Mouse (Mus musculus) lung, adult 2 months (tissue): ENCODE results near the gene 1700012B09Rik. TPM values are rescaled to one million over a fixed set of nuclear protein-coding genes. Genes with fewer than 3 reads are reported as not detected.

Source experiments
- DNase-seq: peaks from one replicate; pipeline ENCODE4 v3.0.0; 2022
- H3K4me1 ChIP-seq: fragments of 200-500 bp; 2 replicates; pipeline ENCODE4 v1.6.1; 2011; ENCODE audit warnings: low read length; ENCODE audit not compliant: control insufficient read depth, insufficient read depth
- H3K4me3 ChIP-seq: fragments of 200-500 bp; replicated peaks from 2 replicates; pipeline ENCODE3; 2011; ENCODE audit warnings: low read depth, mild to moderate bottlenecking, control low read depth, low read length; ENCODE audit errors: extremely low read depth
- CTCF ChIP-seq: fragments of 200-500 bp; IDR thresholded peaks from 2 replicates; pipeline ENCODE4 v1.5.1; 2011; ENCODE audit warnings: mild to moderate bottlenecking, low read length, control low read depth; ENCODE audit not compliant: insufficient read depth
- POLR2A ChIP-seq: fragments of 200-500 bp; IDR thresholded peaks from 2 replicates; pipeline ENCODE4 v1.6.1; 2011; ENCODE audit warnings: low read depth, mild to moderate bottlenecking, control low read depth, low read length, borderline replicate concordance; ENCODE audit errors: extremely low read depth
- WGBS: fragments of 180-500 bp; shearing (Covaris S2); methylation state at CpG from one replicate; pipeline ENCODE4 v1.1.7; 2018; 5-methylcytosine and 5-hydroxymethylcytosine counted together
- polyA plus RNA-seq: library from polyadenylated mRNA; depleted of rRNA; stranded (reverse); fragments of >200 nt; gene quantifications from 2 replicates; pipeline ENCODE4 v1.2.3, GENCODE M21; 2012; rRNA removed

Gene 1700012B09Rik
- polyA plus RNA-seq: 0.72 and 1.6 TPM in 2 replicates

GRCm38 (mm10) chr9:14770803-14771471 lies at the start of gene 1700012B09Rik:
Gene 1700012B09Rik, minus strand, starts transcription at chr9:14771030.
- Histone ChIP-seq H3K4me3 (no peak within 1 kb of the TSS), H3K4me1 (no peaks in the 10 kb centered on the region)
- DNase-seq: no peak
- no peak for TF ChIP-seq POLR2A
- no peak for TF ChIP-seq CTCF
- WGBS: 22% methylated on average over 23 of the region's 23 CpGs

GRCm38 (mm10) chr9:14810111-14810510 lies 39.3 kb upstream of the 1700012B09Rik start:
- Histone ChIP-seq H3K4me1 (no peaks in the 10 kb centered on the region), H3K4me3 (no peak overlapping the region)
- TF ChIP-seq POLR2A (no peak), CTCF (no peak)
- 94% methylated on average over 5 of the region's 5 CpGs for WGBS
- DNase-seq: no peak

DNA sequence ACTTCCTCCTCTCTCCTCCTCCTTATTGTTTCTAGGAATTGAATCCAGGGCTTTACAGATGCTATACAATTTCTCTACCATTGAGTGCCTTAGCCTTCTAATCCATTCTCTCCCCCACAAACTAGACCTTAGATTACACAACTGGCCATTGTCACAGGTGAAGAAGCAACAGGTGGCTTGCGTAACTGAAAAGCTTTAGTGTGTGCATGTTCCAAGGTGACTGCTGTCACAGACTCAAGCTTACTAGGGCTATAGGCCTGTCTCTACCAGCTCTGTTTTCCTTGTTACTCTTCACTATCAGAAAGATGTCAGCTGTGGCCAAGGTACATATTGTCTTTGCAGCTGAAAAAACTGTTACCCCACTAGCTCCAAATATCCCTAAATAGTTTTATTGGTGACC lies 36.0 kb upstream of the 1700012B09Rik start:
- no peak for DNase-seq
- Histone ChIP-seq H3K4me3 (no peak overlapping the region), H3K4me1 (no peaks in the 10 kb centered on the region)
- TF ChIP-seq POLR2A (no peak), CTCF (no peak)
- WGBS: 98% methylated on average over 1 of the region's 1 CpGs

DNA sequence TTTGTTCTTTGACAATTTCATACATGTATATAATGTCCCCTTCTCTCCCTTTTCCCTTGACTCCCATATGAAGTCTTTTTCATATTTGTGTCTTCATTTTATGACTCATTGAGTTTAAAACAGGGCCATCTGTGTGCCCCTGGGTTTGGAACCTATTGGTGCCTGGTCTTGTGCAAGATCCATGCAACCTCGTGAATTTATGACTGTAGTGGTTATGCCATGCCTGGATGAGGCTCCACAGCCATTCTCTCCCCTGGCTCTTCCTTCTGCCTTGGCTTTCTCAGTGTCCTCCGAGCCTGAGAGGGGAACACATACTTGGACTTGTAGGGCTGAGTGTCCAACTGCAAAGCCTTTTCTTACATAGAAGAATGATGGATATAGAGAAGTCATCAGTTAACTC lies 34.9 kb upstream of the 1700012B09Rik start:
- WGBS: 87% methylated on average over 2 of the region's 2 CpGs
- TF ChIP-seq CTCF (no peak), POLR2A (no peak)
- DNase-seq: no peak
- no peaks in the 10 kb centered on the region for H3K4me1 ChIP-seq
- H3K4me3 ChIP-seq: no peak overlapping the region

GRCm38 (mm10) chr9:14787356-14787755 lies 16.5 kb upstream of the 1700012B09Rik start:
- no peak for TF ChIP-seq CTCF
- TF ChIP-seq POLR2A: no peak

GRCm38 (mm10) chr9:14784039-14785002 lies 13.5 kb upstream of the 1700012B09Rik start, which contains the start of the genes Mre11a and Ankrd49:
Gene Mre11a, plus strand, starts transcription at chr9:14784654.
Gene Ankrd49, minus strand, starts transcription at chr9:14784856.
- under 1% methylated on average over 62 of the region's 62 CpGs for whole genome bisulfite sequencing
- peak; percentile 93 for DNase-seq
- no peaks in the 10 kb centered on the region; the same call in 1 of the 2 replicates for H3K4me1 ChIP-seq
- peak within 1 kb of the TSS; percentile 92 for H3K4me3 ChIP-seq
- TF ChIP-seq CTCF (no peak), POLR2A (peak; percentile 66)

More at GRCm38 (mm10) chr9:14787356-14787755, 16.5 kb upstream of the 1700012B09Rik start:
- no peak for DNase-seq
- Histone ChIP-seq H3K4me3 (no peak overlapping the region), H3K4me1 (no peaks in the 10 kb centered on the region; the same call in 1 of the 2 replicates)
- 83% methylated on average over 6 of the region's 6 CpGs for WGBS

- no peaks in the 10 kb centered on the region for H3K4me1 ChIP-seq
- H3K4me3 ChIP-seq: no peak overlapping the region
- no peak for TF ChIP-seq CTCF
- TF ChIP-seq POLR2A: no peak
- WGBS: 44% methylated on average over 13 of the region's 13 CpGs
- DNase-seq: no peak
These were observed 7.5 kb upstream of the 1700012B09Rik start for GRCm38 (mm10) chr9:14778341-14778740.

GRCm38 (mm10) chr9:14773813-14774212 lies 3.0 kb upstream of the 1700012B09Rik start:
- 32% methylated on average over 2 of the region's 2 CpGs for WGBS
- DNase-seq: no peak
- no peak overlapping the region for H3K4me3 ChIP-seq
- no peaks in the 10 kb centered on the region for H3K4me1 ChIP-seq
- TF ChIP-seq CTCF (no peak), POLR2A (no peak)

DNA sequence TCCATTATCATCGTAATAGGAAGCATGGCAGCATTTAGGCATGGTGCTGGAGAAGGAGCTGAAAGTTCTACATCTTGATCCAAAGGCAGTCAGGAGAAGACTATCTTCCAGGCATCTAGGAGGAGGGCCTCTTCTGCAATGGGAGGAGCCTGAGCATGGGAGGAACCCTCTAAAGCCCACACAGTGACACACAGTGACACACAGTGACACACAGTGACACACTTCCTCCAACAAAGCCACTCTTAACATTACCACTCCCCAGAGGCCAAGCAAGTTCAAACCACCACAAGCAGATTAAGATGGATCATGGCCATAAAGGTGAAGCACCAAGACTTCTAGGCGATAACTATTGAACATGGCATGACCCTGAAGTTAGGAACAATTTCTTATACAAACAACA lies 1.2 kb upstream of the 1700012B09Rik start:
- no peaks in the 10 kb centered on the region for H3K4me1 ChIP-seq
- WGBS: 89% methylated on average over 2 of the region's 2 CpGs
- DNase-seq: no peak
- H3K4me3 ChIP-seq: no peak overlapping the region
- TF ChIP-seq CTCF (no peak), POLR2A (no peak)

- TF ChIP-seq CTCF (no peak), POLR2A (no peak)
- 43% methylated on average over 6 of the region's 6 CpGs for WGBS
- DNase-seq: no peak
- Histone ChIP-seq H3K4me1 (no peaks in the 10 kb centered on the region), H3K4me3 (no peak overlapping the region)
These were observed 1.0 kb downstream of the 1700012B09Rik start for GRCm38 (mm10) chr9:14769811-14770210.
